Mouse (Mus musculus): ENCODE data around the gene Ifrd2. TPM values are rescaled to one million over a fixed set of nuclear protein-coding genes. Genes with fewer than 3 reads are reported as not detected.
"Not testable (repeated sequence)": the region's sequence is repeated elsewhere in the genome, so short reads cannot be mapped to it uniquely, and the experiment has no call there.

Gene Ifrd2
- total and polyA plus RNA-seq, 2 experiments from 2014 or later = 6.5 to 8.4 TPM

- Histone ChIP-seq H3K4me2 (ENCODE audit: low read depth, low read length, poor library complexity, severe bottlenecking) (peak overlapping the region; percentile 81), H3K9me3 (ENCODE audit: low read length) (no peaks in the 10 kb centered on the region), H3K27me3 (ENCODE audit: insufficient read depth, low read length) (peaks cover 28% of the 10 kb centered on the region), H3K9ac (replicated peaks; ENCODE audit: low read length, poor library complexity, severe bottlenecking) (peak overlapping the region; percentile 74), H3K4me1 (ENCODE audit: insufficient read depth, low read length) (no peaks in the 10 kb centered on the region; the same call in 1 of the 2 replicates), H3K4me3 (ENCODE audit: low read depth, low read length) (peak overlapping the region; percentile 74), H3K36me3 (ENCODE audit: insufficient read depth, low read length) (peaks cover 19% of the 10 kb centered on the region), H3K27ac (ENCODE audit: low read depth, low read length) (peak overlapping the region; percentile 79)
- peak; percentile 93 for ATAC-seq (ENCODE audit: low FRiP score)
- under 1% methylated on average over 49 of the region's 53 CpGs for WGBS
- DNase-seq (ENCODE audit: low spot score) = peak; percentile 99
- peak; percentile 45 for TF ChIP-seq CTCF (IDR thresholded peaks at IDR 0.05)
Measured at GRCm38 (mm10) chr9:107554319-107554825, 33.1 kb upstream of the Ifrd2 start.

GRCm38 (mm10) chr9:107555031-107555457, 32.4 kb upstream of the Ifrd2 start:
- Histone ChIP-seq H3K4me2 (ENCODE audit: low read depth, low read length, poor library complexity, severe bottlenecking) (peak overlapping the region; percentile 81), H3K36me3 (ENCODE audit: insufficient read depth, low read length) (peaks cover 25% of the 10 kb centered on the region), H3K9ac (replicated peaks; ENCODE audit: low read length, poor library complexity, severe bottlenecking) (peak overlapping the region; percentile 74), H3K27ac (ENCODE audit: low read depth, low read length) (peak overlapping the region; percentile 79), H3K4me3 (ENCODE audit: low read depth, low read length) (peak overlapping the region; percentile 74), H3K27me3 (ENCODE audit: insufficient read depth, low read length) (peaks cover 26% of the 10 kb centered on the region), H3K9me3 (ENCODE audit: low read length) (no peaks in the 10 kb centered on the region), H3K4me1 (ENCODE audit: insufficient read depth, low read length) (no peaks in the 10 kb centered on the region; the same call in 1 of the 2 replicates)
- ATAC-seq (ENCODE audit: low FRiP score) (no peak), DNase-seq (ENCODE audit: low spot score) (no peak)
- 0% methylated on average over 23 of the region's 23 CpGs for WGBS
- no peak for TF ChIP-seq CTCF (IDR thresholded peaks at IDR 0.05)

- no peak for TF ChIP-seq CTCF (IDR thresholded peaks at IDR 0.05)
- Histone ChIP-seq H3K9ac (replicated peaks; ENCODE audit: low read length, poor library complexity, severe bottlenecking) (peak overlapping the region; percentile 74; the same call in 1 of the 2 replicates), H3K4me1 (ENCODE audit: insufficient read depth, low read length) (no peaks in the 10 kb centered on the region; the same call in 1 of the 2 replicates), H3K4me2 (ENCODE audit: low read depth, low read length, poor library complexity, severe bottlenecking) (peak overlapping the region; percentile 81), H3K27ac (ENCODE audit: low read depth, low read length) (no peak overlapping the region), H3K27me3 (ENCODE audit: insufficient read depth, low read length) (peaks cover 19% of the 10 kb centered on the region), H3K36me3 (ENCODE audit: insufficient read depth, low read length) (peaks cover 25% of the 10 kb centered on the region), H3K4me3 (ENCODE audit: low read depth, low read length) (peak overlapping the region; percentile 74; the same call in 1 of the 2 replicates), H3K9me3 (ENCODE audit: low read length) (no peaks in the 10 kb centered on the region)
- ATAC-seq (ENCODE audit: low FRiP score) (no peak), DNase-seq (ENCODE audit: low spot score) (no peak)
- 39% methylated on average over 2 of the region's 2 CpGs for WGBS
Measured at GRCm38 (mm10) chr9:107555701-107556100, 31.7 kb upstream of the Ifrd2 start.

GRCm38 (mm10) chr9:107556346-107556745, 31.1 kb upstream of the Ifrd2 start:
- Histone ChIP-seq H3K36me3 (ENCODE audit: insufficient read depth, low read length) (peaks cover 26% of the 10 kb centered on the region), H3K4me2 (ENCODE audit: low read depth, low read length, poor library complexity, severe bottlenecking) (peak overlapping the region; percentile 81; the same call in 1 of the 2 replicates), H3K9me3 (ENCODE audit: low read length) (no peaks in the 10 kb centered on the region), H3K4me3 (ENCODE audit: low read depth, low read length) (no peak overlapping the region), H3K27me3 (ENCODE audit: insufficient read depth, low read length) (peaks cover 14% of the 10 kb centered on the region), H3K4me1 (ENCODE audit: insufficient read depth, low read length) (no peaks in the 10 kb centered on the region; the same call in 1 of the 2 replicates), H3K9ac (replicated peaks; ENCODE audit: low read length, poor library complexity, severe bottlenecking) (no peak overlapping the region; the same call in 1 of the 2 replicates), H3K27ac (ENCODE audit: low read depth, low read length) (no peak overlapping the region)
- DNase-seq (ENCODE audit: low spot score) (no peak), ATAC-seq (ENCODE audit: low FRiP score) (no peak)
- no peak for TF ChIP-seq CTCF (IDR thresholded peaks at IDR 0.05)
- 76% methylated on average over 3 of the region's 3 CpGs for WGBS

GRCm38 (mm10) chr9:107563029-107563581, 24.3 kb upstream of the Ifrd2 start, which contains the start of gene Tusc2:
Gene Tusc2, plus strand, starts transcription at chr9:107563255.
- TF ChIP-seq CTCF (IDR thresholded peaks at IDR 0.05) = no peak

GRCm38 (mm10) chr9:107565556-107565955, 21.9 kb upstream of the Ifrd2 start:
- WGBS = 51% methylated on average over 5 of the region's 5 CpGs
- H3K4me2 ChIP-seq (ENCODE audit: low read depth, low read length, poor library complexity, severe bottlenecking); H3K27ac ChIP-seq (ENCODE audit: low read depth, low read length); H3K27me3 ChIP-seq (ENCODE audit: insufficient read depth, low read length); H3K9ac ChIP-seq (replicated peaks; ENCODE audit: low read length, poor library complexity, severe bottlenecking); H3K9me3 ChIP-seq (ENCODE audit: low read length); ATAC-seq (ENCODE audit: low FRiP score); DNase-seq (ENCODE audit: low spot score); H3K4me3 ChIP-seq (ENCODE audit: low read depth, low read length): not testable (repeated sequence)
- peaks cover 21% of the 10 kb centered on the region for H3K4me1 ChIP-seq (ENCODE audit: insufficient read depth, low read length)
- TF ChIP-seq CTCF (IDR thresholded peaks at IDR 0.05) = peak; percentile 26
- H3K36me3 ChIP-seq (ENCODE audit: insufficient read depth, low read length) = peaks cover 17% of the 10 kb centered on the region

More at GRCm38 (mm10) chr9:107563029-107563581, 24.3 kb upstream of the Ifrd2 start, which contains the start of gene Tusc2:
- H3K4me2 ChIP-seq (ENCODE audit: low read depth, low read length, poor library complexity, severe bottlenecking) = peak within 1 kb of the TSS; percentile 75
- DNase-seq (ENCODE audit: low spot score) (peak; percentile 96), ATAC-seq (ENCODE audit: low FRiP score) (peak; percentile 95)
- H3K9me3 ChIP-seq (ENCODE audit: low read length) = no peaks in the 10 kb centered on the region
- H3K4me3 ChIP-seq (ENCODE audit: low read depth, low read length) = peak within 1 kb of the TSS; percentile 92
- H3K27me3 ChIP-seq (ENCODE audit: insufficient read depth, low read length) = no peaks in the 10 kb centered on the region
- H3K9ac ChIP-seq (replicated peaks; ENCODE audit: low read length, poor library complexity, severe bottlenecking) = peak within 1 kb of the TSS; percentile 85
- H3K4me1 ChIP-seq (ENCODE audit: insufficient read depth, low read length) = peaks cover 15% of the 10 kb centered on the region
- under 1% methylated on average over 44 of the region's 46 CpGs for WGBS
- H3K36me3 ChIP-seq (ENCODE audit: insufficient read depth, low read length) = peaks cover 33% of the 10 kb centered on the region
- H3K27ac ChIP-seq (ENCODE audit: low read depth, low read length) = peak within 1 kb of the TSS; percentile 68

Measured in midbrain, postnatal 0 days (tissue).